Comparison of ENCODE assay signal across 16 mouse cellular contexts in genomic region chr4:81372355-81372754, GRCm38 (mm10).
"Had no signal": no experiment of that assay in that cellular context is flagged by ENCODE, and none has a peak within 500 bp of the region (broad histone marks: within the 10 kb centered on the region; RNA-seq: fewer than 3 reads in every experiment).

No protein-coding gene starts in this region.

- ATAC-seq: liver, postnatal 0 days; midbrain, embryonic 15.5 days had no signal

- H3K27ac ChIP-seq: limb, embryonic 15.5 days; liver, embryonic 13.5 days; lung, embryonic 15.5 days; macrophage; midbrain, embryonic 15.5 days; neural tube, embryonic 13.5 days had no signal

- H3K4me3 ChIP-seq: limb, embryonic 15.5 days; liver, embryonic 13.5 days; lung, embryonic 15.5 days; megakaryocyte, embryonic 14.5 days; midbrain, embryonic 15.5 days; neural tube, embryonic 13.5 days had no signal

- H3K4me2 ChIP-seq: limb, embryonic 15.5 days; liver, embryonic 13.5 days; lung, embryonic 15.5 days; midbrain, embryonic 11.5 days; midbrain, embryonic 15.5 days; neural tube, embryonic 13.5 days had no signal

- H3K27me3 ChIP-seq: limb, embryonic 15.5 days; liver, embryonic 13.5 days; lung, embryonic 15.5 days; megakaryocyte, embryonic 14.5 days; midbrain, embryonic 15.5 days; neural tube, embryonic 13.5 days had no signal

- H3K36me3 ChIP-seq: liver, embryonic 13.5 days; midbrain, embryonic 15.5 days; neural tube, embryonic 13.5 days had no signal

- H3K4me1 ChIP-seq: limb, embryonic 15.5 days; liver, embryonic 13.5 days; lung, embryonic 15.5 days; megakaryocyte, embryonic 14.5 days; midbrain, embryonic 15.5 days; neural tube, embryonic 13.5 days had no signal

- H3K9ac ChIP-seq: limb, embryonic 15.5 days; liver, embryonic 13.5 days; liver, postnatal 0 days; lung, embryonic 15.5 days; midbrain, embryonic 15.5 days; neural tube, embryonic 13.5 days had no signal

- DNase-seq: kidney, postnatal 14 days; layer of hippocampus, adult 9-11 months; layer of hippocampus, postnatal 36 days; liver, embryonic 13.5 days; liver, postnatal 0 days; lung, postnatal 14 days; right cerebral cortex, adult 18-20 months; right cerebral cortex, postnatal 25 days; thymus, postnatal 4 days had no signal

- H3K9me3 ChIP-seq: limb, embryonic 15.5 days; liver, embryonic 13.5 days; lung, embryonic 15.5 days; megakaryocyte, embryonic 14.5 days; midbrain, embryonic 15.5 days; neural tube, embryonic 13.5 days had no signal
